Mouse (Mus musculus): ENCODE measurements at regions not wholly inside any gene's neighbourhood (a gene's known extent, or its start where the extent isn't known, plus 50 kb on each side); places are given as distances from the start of the nearest gene placed in this dataset.

GRCm38 (mm10) chr13:97491865-97492847 is 251.3 kb downstream of the Enc1 start:
- Histone ChIP-seq H3K4me1 (ENCODE audit: control insufficient read depth, insufficient read depth, low read length) (peaks cover 28% of the 10 kb centered on the region), H3K4me3 (ENCODE audit: low read depth, low read length) (no peak overlapping the region), H3K9me3 (ENCODE audit: control insufficient read depth, low read length) (no peaks in the 10 kb centered on the region), H3K9ac (ENCODE audit: low read depth, low read length) (no peak overlapping the region), H3K27ac (replicated peaks; ENCODE audit: low read depth, low read length) (no peak overlapping the region), H3K36me3 (ENCODE audit: control insufficient read depth, insufficient read depth, low read length) (no peaks in the 10 kb centered on the region), H3K4me2 (ENCODE audit: low read depth, low read length) (no peak overlapping the region), H3K27me3 (replicated peaks; ENCODE audit: control insufficient read depth, insufficient read depth, low read length) (no peaks in the 10 kb centered on the region; the same call in 1 of the 2 replicates)
- 92% methylated on average over 19 of the region's 19 CpGs for WGBS
- no peak for ATAC-seq (ENCODE audit: low read depth)
- no peak for DNase-seq (ENCODE audit: low spot score)

- H3K9ac ChIP-seq (ENCODE audit: low read depth, low read length): no peak overlapping the region
- H3K27ac ChIP-seq (replicated peaks; ENCODE audit: low read depth, low read length): no peak overlapping the region
- H3K4me2 ChIP-seq (ENCODE audit: low read depth, low read length): no peak overlapping the region
- no peaks in the 10 kb centered on the region for H3K36me3 ChIP-seq (ENCODE audit: control insufficient read depth, insufficient read depth, low read length)
- H3K27me3 ChIP-seq (replicated peaks; ENCODE audit: control insufficient read depth, insufficient read depth, low read length): no peaks in the 10 kb centered on the region; the same call in 1 of the 2 replicates
- ATAC-seq (ENCODE audit: low read depth): no peak
- H3K9me3 ChIP-seq (ENCODE audit: control insufficient read depth, low read length): no peaks in the 10 kb centered on the region
- no peak for DNase-seq (ENCODE audit: low spot score)
- 55% methylated on average over 7 of the region's 7 CpGs for WGBS
- no peak overlapping the region for H3K4me3 ChIP-seq (ENCODE audit: low read depth, low read length)
- peaks cover 37% of the 10 kb centered on the region for H3K4me1 ChIP-seq (ENCODE audit: control insufficient read depth, insufficient read depth, low read length)
Observed at GRCm38 (mm10) chr13:97490131-97490530, 249.2 kb downstream of the Enc1 start.

GRCm38 (mm10) chr13:97489721-97490120 is 248.8 kb downstream of the Enc1 start:
- H3K4me3 ChIP-seq (ENCODE audit: low read depth, low read length): no peak overlapping the region
- no peak overlapping the region for H3K4me2 ChIP-seq (ENCODE audit: low read depth, low read length)
- H3K9me3 ChIP-seq (ENCODE audit: control insufficient read depth, low read length): no peaks in the 10 kb centered on the region
- H3K9ac ChIP-seq (ENCODE audit: low read depth, low read length): no peak overlapping the region
- H3K36me3 ChIP-seq (ENCODE audit: control insufficient read depth, insufficient read depth, low read length): no peaks in the 10 kb centered on the region
- no peak for DNase-seq (ENCODE audit: low spot score)
- peaks cover 42% of the 10 kb centered on the region for H3K4me1 ChIP-seq (ENCODE audit: control insufficient read depth, insufficient read depth, low read length)
- 42% methylated on average over 4 of the region's 4 CpGs for WGBS
- no peaks in the 10 kb centered on the region; the same call in 1 of the 2 replicates for H3K27me3 ChIP-seq (replicated peaks; ENCODE audit: control insufficient read depth, insufficient read depth, low read length)
- H3K27ac ChIP-seq (replicated peaks; ENCODE audit: low read depth, low read length): no peak overlapping the region
- ATAC-seq (ENCODE audit: low read depth): no peak

DNA sequence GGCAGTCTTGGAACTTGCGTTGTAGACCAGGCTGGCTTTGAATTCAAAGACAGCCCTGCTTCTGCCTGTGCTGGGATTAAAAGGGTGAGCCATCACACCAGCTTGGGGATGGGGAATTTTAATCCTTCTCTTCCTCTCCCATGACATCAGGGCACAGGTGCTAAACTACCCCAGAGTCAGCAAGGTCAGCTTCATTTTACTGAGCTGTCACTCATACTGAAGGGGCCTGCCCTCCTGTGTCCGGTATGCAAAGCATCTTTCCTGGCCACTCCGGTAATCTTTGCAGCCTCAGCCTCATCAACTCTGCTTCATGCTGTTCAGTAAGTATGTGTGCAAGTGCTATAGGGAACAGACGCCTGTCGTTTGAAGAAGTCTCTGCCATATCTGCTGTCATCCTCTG is 248.1 kb downstream of the Enc1 start:
- Histone ChIP-seq H3K27me3 (replicated peaks; ENCODE audit: control insufficient read depth, insufficient read depth, low read length) (no peaks in the 10 kb centered on the region; the same call in 1 of the 2 replicates), H3K27ac (replicated peaks; ENCODE audit: low read depth, low read length) (no peak overlapping the region), H3K4me1 (ENCODE audit: control insufficient read depth, insufficient read depth, low read length) (peaks cover 46% of the 10 kb centered on the region), H3K9me3 (ENCODE audit: control insufficient read depth, low read length) (no peaks in the 10 kb centered on the region), H3K36me3 (ENCODE audit: control insufficient read depth, insufficient read depth, low read length) (no peaks in the 10 kb centered on the region), H3K4me3 (ENCODE audit: low read depth, low read length) (no peak overlapping the region), H3K4me2 (ENCODE audit: low read depth, low read length) (no peak overlapping the region), H3K9ac (ENCODE audit: low read depth, low read length) (no peak overlapping the region)
- DNase-seq (ENCODE audit: low spot score) (no peak), ATAC-seq (ENCODE audit: low read depth) (peak; percentile 51; the same call in 1 of the 2 replicates)
- 42% methylated on average over 5 of the region's 5 CpGs for WGBS

DNA sequence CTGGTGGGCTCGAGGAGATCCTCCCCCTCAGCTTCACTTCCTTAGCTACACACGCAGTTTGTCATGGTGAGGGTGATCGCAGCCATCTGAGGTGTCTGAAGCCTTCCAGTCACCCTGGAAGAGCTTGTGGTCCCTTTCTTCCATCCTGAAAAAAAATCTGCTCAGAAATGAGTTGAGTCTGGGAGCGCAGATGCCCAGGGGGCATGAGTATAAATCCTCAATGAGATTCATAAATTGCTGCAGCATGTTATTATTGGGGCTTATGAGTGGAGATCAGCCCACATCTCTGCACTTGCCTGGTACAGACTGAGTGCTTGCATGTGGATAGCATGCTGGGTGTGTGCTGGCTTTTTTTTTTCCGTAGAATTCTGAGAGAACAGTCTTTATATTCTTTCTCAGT is 247.6 kb downstream of the Enc1 start:
- H3K27me3 ChIP-seq (replicated peaks; ENCODE audit: control insufficient read depth, insufficient read depth, low read length): no peaks in the 10 kb centered on the region; the same call in 1 of the 2 replicates
- no peaks in the 10 kb centered on the region for H3K9me3 ChIP-seq (ENCODE audit: control insufficient read depth, low read length)
- no peak for DNase-seq (ENCODE audit: low spot score)
- H3K4me2 ChIP-seq (ENCODE audit: low read depth, low read length): no peak overlapping the region
- no peak for ATAC-seq (ENCODE audit: low read depth)
- no peak overlapping the region for H3K4me3 ChIP-seq (ENCODE audit: low read depth, low read length)
- H3K27ac ChIP-seq (replicated peaks; ENCODE audit: low read depth, low read length): no peak overlapping the region; the same call in 1 of the 2 replicates
- peaks cover 50% of the 10 kb centered on the region for H3K4me1 ChIP-seq (ENCODE audit: control insufficient read depth, insufficient read depth, low read length)
- 42% methylated on average over 5 of the region's 5 CpGs for WGBS
- no peak overlapping the region for H3K9ac ChIP-seq (ENCODE audit: low read depth, low read length)
- no peaks in the 10 kb centered on the region for H3K36me3 ChIP-seq (ENCODE audit: control insufficient read depth, insufficient read depth, low read length)

GRCm38 (mm10) chr13:97487746-97488473 is 247.0 kb downstream of the Enc1 start:
- WGBS: 49% methylated on average over 9 of the region's 9 CpGs
- no peaks in the 10 kb centered on the region; the same call in 1 of the 2 replicates for H3K27me3 ChIP-seq (replicated peaks; ENCODE audit: control insufficient read depth, insufficient read depth, low read length)
- H3K4me2 ChIP-seq (ENCODE audit: low read depth, low read length): no peak overlapping the region
- DNase-seq (ENCODE audit: low spot score) (peak; percentile 89), ATAC-seq (ENCODE audit: low read depth) (no peak)
- no peaks in the 10 kb centered on the region for H3K36me3 ChIP-seq (ENCODE audit: control insufficient read depth, insufficient read depth, low read length)
- peaks cover 50% of the 10 kb centered on the region for H3K4me1 ChIP-seq (ENCODE audit: control insufficient read depth, insufficient read depth, low read length)
- H3K4me3 ChIP-seq (ENCODE audit: low read depth, low read length): no peak overlapping the region
- no peak overlapping the region; the same call in 1 of the 2 replicates for H3K27ac ChIP-seq (replicated peaks; ENCODE audit: low read depth, low read length)
- no peaks in the 10 kb centered on the region for H3K9me3 ChIP-seq (ENCODE audit: control insufficient read depth, low read length)
- no peak overlapping the region for H3K9ac ChIP-seq (ENCODE audit: low read depth, low read length)

GRCm38 (mm10) chr13:97486490-97486889 is 245.6 kb downstream of the Enc1 start:
- no peak for DNase-seq (ENCODE audit: low spot score)
- Histone ChIP-seq H3K9me3 (ENCODE audit: control insufficient read depth, low read length) (no peaks in the 10 kb centered on the region), H3K4me1 (ENCODE audit: control insufficient read depth, insufficient read depth, low read length) (peaks cover 50% of the 10 kb centered on the region), H3K4me3 (ENCODE audit: low read depth, low read length) (no peak overlapping the region), H3K36me3 (ENCODE audit: control insufficient read depth, insufficient read depth, low read length) (no peaks in the 10 kb centered on the region), H3K9ac (ENCODE audit: low read depth, low read length) (no peak overlapping the region), H3K27ac (replicated peaks; ENCODE audit: low read depth, low read length) (no peak overlapping the region), H3K4me2 (ENCODE audit: low read depth, low read length) (no peak overlapping the region), H3K27me3 (replicated peaks; ENCODE audit: control insufficient read depth, insufficient read depth, low read length) (no peaks in the 10 kb centered on the region)
- 86% methylated on average over 2 of the region's 2 CpGs for WGBS
- no peak for ATAC-seq (ENCODE audit: low read depth)

DNA sequence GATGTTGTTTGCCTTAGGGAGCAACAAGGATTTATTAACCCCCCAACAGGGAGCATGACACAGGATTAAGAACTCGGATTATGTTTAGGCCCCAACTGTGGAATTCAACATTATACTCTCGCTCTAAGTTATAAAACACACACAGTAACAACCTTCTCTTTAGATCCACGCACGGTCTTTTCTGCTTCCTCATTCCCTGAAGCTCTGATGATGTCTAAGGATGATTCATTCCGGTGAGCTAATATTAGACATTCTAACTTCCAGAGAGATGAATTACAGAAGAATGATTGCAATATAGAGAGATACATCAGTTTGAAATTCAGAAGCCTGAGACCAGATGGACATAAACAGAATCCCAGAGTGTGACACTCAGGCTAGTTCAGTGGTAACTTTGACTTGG is 245.0 kb downstream of the Enc1 start:
- H3K9ac ChIP-seq (ENCODE audit: low read depth, low read length): no peak overlapping the region
- DNase-seq (ENCODE audit: low spot score) (no peak), ATAC-seq (ENCODE audit: low read depth) (no peak)
- 62% methylated on average over 5 of the region's 5 CpGs for WGBS
- no peak overlapping the region for H3K4me2 ChIP-seq (ENCODE audit: low read depth, low read length)
- H3K4me1 ChIP-seq (ENCODE audit: control insufficient read depth, insufficient read depth, low read length): peaks cover 50% of the 10 kb centered on the region
- H3K9me3 ChIP-seq (ENCODE audit: control insufficient read depth, low read length): no peaks in the 10 kb centered on the region
- no peaks in the 10 kb centered on the region for H3K27me3 ChIP-seq (replicated peaks; ENCODE audit: control insufficient read depth, insufficient read depth, low read length)
- no peak overlapping the region for H3K4me3 ChIP-seq (ENCODE audit: low read depth, low read length)
- H3K27ac ChIP-seq (replicated peaks; ENCODE audit: low read depth, low read length): no peak overlapping the region
- no peaks in the 10 kb centered on the region for H3K36me3 ChIP-seq (ENCODE audit: control insufficient read depth, insufficient read depth, low read length)

Data from embryonic facial prominence, embryonic 14.5 days (tissue).